Mouse (Mus musculus) frontal cortex, postnatal 25 days (tissue): ENCODE results near the gene C2cd2.

Experiments
- DNase-seq, 2 experiments: peaks; one replicate each; pipeline ENCODE4 v3.0.0; 2022; ENCODE audit warnings: low spot score in 2 of 2

The C2cd2 gene

DNA sequence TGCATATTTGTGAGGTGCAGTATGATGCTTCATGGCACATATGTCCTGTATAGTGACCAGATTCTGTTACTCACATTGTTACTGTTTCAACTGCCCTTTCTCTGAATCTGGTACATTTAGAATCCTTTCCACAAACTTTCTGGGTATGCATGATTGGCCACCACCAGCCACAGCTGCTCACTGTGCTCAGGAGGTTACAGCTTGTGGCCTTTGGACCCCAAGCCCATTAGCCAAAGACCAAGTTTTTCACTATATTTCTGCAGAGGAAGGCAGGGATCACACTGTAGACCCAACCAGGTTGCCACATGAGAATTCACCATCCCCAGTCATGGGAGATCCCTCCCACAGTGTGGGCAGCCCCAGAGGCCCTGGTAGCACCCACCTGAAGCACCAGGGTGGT lies 79.5 kb downstream of the C2cd2 start:
- DNase-seq: no peak

DNA sequence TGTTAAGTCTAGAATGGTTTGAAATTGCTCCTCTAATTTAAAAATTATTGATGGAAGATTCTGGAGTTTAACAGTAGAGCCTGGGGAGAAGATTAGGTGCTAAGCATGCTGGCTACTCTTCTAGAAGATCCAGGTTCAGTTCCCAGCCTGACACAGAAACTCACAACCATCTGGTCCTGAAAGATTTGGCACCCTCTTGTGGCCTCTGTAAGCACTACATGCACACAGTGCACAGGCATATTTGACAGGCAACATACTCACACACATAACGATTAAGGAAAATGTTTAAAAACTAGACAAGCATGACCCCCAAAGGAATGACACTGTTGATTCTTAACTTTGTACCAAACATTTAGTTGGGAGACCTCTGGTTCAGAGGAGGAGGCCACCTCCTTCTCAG lies 83.3 kb downstream of the C2cd2 start:
- peak in 1 of 2 experiments; percentile 25 for DNase-seq

DNA sequence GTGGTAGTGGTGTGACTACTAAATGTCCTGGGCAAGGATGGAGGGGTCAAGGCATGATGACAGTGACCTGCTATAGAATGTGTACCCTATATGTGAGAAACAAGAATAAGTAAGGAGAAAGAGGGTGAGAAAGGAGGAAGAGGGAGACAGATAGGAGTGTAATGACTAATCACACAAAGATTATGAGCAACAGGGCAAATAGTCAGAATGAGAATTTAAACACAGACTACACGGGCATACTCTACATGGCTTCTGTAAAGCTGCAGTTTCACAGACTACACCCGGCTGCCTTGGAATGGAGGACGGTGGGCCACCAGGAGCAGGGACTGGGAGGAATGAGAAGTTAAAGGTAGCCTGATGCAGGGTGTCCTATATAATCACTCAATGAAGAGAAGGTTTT lies 84.9 kb downstream of the C2cd2 start:
- no peak for DNase-seq

DNA sequence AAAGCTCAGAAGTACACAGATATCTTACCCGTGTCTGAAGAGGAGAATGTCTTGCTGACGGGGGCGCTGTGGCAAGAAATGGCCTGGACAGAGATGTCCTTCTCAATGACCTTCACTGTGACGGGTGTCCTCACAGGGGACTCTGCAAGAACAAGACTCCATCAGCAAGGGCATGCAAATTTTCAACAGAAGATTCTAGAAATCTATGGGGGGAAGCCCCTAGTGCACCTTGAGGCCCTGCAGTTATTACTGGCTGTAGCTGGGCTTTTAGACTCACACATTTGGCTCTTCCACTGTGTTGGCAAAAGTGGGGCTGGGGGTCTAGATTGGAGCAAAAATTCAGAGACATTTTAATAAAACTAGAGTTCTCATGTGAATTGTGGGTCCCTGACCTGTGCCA lies 87.3 kb downstream of the C2cd2 start:
- DNase-seq: no peak

DNA sequence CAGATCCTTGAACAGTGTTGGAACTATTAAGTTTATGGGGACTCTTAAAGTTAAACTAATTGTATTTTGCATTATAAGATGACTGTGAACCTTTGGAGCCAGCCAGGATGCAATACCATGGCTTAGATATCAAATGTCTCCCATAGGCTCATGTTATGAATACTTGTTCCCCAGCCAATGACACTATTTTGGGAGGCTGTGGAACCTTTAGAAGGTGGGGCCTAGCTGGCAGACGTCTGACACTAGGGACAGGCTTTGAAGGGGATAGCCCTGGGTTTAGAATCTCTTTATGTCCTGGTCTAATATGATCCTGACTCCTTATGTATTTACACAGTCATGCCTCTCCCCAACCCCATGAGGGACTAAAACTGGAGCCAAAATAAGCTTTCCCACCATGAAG lies 88.0 kb downstream of the C2cd2 start:
- DNase-seq: no peak

DNA sequence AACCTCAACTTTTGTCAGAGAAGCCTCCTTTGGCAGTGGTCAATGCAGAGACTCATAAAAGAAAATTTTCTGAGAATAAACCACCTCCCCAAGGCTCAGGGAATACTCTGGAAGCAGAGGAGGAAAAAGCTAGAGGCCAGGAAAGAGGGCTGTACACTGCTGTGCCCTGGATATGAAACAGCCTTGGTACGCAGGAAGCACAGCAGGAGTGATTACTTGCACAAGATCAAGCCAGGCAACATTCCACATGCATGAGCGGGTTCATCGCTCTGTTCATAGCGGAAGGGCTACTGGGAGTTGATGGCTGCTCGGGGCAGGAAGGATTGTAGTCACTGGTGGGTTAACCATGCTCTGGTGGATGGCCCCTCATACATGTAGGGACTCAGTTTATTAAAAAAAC lies 89.7 kb downstream of the C2cd2 start:
- DNase-seq: no peak

DNA sequence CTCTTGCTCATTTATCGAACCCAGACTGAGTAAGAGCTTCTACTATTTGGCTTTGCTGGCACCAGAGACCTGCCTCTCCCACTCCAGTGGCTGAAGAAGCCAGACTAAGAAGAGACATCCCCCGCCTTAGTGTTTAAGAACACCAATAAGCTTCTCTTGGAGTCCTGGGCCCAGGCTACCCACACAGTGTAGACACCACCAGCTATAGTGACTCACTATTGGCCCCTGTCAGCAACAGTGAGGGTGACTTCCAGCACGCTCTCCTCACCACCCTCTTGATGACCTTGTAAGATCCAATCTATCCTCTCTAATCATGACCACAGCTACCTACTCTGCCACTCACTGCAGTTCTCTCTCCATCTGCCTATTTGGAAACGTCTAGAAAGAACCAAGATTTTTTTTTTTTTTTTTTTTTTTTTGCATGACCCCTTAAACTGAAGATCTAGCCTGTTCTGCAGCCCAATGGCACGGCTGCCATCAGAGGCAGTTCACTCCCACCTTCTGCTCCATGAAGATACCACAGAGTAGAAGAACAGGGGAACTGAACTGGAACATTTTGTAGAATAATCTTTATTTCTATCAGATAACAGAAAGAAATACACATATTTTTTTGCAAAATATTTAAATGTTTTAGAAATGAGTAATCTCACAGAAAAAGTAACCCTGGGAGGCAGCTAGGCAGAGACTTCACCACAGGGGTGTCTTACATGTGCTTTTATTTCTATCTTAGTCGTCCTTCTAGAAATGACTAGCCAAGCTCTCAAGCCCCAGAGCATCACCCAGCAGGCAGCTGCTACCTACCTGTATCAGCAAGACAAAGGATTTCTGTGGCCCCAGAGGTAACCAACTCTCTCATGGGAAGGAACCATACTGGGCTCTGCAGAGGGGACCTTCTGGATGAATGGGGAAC lies 93.0 kb downstream of the C2cd2 start:
- DNase-seq: no peak

DNA sequence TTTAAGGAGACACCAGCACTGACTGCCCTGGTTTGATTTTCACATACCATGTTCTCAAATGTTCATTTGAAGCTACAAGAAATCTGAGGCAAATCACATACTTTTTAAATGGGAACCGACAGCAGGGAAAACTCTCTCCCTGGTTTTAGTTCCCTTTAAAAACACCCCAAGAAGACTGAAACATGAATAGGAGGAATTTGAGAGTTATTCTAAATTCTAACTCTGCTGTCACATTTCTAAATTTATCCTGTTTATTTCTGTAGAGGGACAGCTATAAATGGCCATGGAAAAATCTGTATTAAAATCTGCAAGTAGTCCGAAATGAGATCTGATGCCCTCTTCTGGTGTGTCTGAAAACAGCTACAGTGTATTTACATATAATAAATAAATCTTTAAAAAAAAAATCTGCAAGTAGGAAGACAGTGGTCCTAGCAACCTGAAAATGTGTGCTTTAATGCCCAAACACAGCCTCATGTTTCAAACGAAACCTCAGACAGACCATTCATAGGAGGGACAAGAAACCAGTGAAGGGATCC lies 98.4 kb downstream of the C2cd2 start:
- no peak for DNase-seq

DNA sequence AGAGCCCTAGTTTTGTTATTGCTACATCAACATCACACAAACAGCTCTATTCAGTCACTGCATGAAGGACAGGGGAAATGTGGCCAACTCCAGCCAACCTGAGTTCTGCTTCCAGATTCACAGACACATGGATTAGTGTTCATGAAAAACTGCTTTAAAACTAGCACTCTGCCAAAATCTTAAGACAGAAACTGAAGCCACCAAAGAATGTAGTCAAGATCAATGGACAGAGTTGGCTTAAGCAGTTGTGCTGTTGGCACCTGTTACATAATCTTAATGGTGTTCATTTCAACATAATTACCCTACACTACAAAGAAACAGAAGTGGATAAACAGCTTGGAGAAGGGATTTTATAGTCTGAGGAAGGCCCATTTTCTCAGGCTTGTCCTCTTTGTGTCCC lies 106.3 kb downstream of the C2cd2 start:
- DNase-seq: no peak

DNA sequence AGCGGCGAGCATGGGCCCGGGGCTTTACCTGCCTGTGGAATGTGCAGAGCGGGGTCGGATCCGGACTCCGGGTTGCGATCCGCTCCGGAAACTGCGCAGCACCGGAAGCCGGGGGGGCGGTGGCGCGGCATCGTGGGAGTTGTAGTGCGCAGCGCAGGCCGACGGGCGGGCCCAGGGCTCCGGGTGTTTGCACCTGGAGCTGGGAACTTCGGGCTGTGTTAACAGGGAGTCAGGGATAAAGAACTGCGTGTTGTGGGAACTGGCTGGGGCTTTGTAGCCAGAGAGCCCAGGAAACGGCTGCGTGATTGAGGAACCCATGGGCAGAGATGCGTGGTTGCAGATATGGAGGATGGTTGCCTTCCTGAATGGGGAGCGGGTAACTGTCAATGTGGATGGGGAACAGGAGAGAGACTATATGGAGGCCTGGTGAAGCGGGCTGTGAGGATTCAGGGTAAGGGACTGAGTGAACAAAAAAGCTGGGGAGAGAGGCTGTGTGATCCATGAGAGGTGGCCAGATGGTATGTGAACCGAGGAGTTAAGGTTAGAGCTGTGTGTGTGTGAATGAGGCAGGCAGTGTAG lies 110.6 kb downstream of the C2cd2 start, which contains the start of gene Prdm15:
Gene Prdm15, minus strand, starts transcription at position 110 of the 579 bp plus-strand sequence.
- DNase-seq: peak; percentile 81 to 88

DNA sequence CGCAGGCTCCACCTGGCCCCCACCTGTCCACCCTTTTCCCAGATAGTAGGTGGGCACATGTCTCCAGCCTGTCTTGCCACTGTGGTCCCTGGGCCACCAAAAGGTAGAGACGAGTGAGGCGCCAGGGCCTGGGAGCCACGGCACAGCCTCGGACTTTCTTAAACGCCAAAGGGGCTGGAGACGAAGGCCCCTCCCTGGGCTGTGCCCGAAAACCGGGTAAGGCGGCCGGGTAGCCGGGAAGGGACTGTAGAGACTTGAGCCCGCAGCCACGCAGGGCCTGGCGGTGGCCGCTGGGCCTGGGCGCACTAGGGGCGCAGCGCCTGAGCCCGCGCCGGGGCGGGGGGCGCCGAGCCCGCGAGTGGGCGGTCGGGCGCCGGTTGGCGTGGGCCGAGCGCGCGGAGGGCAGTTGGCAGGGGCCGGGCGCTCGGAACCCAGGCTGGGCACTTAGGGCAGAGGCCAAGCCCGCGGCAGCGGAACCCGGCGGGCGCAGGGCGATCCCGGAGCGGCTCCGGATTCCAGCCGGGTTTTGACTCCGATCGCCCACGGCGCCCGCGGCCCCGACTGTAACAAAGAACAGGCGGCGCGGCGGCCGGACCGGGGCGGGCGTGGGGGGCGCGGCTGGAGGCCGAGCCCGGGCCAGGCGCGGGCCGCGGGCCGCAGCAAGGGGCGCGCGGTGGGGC lies 111.2 kb downstream of the C2cd2 start:
- DNase-seq: peak; percentile 74 to 77

DNA sequence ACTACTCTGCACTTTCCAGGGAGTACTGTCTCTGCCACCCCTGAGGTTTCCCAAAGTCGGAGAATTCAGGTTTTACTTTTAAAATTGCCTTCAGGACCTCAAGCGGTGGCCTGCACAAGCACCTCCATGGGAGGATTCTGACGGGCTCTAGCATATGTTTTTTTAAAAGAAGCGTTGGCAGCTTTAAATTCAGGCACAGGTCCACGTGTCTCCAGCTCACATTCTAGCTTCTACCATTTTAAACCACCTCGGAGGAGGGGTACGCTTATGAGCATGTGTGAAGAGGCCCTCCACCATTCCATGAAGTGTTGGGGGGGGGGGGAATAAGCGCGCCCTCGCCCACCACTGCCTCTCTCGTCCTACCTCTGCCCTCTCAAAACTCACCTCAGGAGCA lies 111.7 kb downstream of the C2cd2 start:
- peak in 1 of 2 experiments; percentile 30 for DNase-seq

DNA sequence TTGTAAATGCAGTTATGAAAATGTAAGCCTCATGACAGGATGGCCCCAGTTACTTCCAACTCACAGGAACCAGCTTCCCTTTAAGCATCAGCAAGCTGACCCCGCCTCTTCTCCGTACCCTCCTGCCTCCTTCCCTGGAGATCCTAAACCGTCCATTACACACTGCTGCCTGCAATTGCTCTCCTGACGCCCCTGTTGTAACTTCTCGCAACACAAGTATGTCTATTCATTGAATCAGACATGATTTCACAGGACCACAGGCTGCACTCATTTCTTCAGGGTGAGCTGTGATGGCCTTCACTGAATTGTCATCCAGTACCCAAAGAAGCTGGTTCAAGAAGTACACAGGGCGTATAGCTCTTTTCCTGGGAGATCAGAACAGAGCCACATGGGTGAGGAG lies 113.6 kb downstream of the C2cd2 start:
- DNase-seq: no peak

DNA sequence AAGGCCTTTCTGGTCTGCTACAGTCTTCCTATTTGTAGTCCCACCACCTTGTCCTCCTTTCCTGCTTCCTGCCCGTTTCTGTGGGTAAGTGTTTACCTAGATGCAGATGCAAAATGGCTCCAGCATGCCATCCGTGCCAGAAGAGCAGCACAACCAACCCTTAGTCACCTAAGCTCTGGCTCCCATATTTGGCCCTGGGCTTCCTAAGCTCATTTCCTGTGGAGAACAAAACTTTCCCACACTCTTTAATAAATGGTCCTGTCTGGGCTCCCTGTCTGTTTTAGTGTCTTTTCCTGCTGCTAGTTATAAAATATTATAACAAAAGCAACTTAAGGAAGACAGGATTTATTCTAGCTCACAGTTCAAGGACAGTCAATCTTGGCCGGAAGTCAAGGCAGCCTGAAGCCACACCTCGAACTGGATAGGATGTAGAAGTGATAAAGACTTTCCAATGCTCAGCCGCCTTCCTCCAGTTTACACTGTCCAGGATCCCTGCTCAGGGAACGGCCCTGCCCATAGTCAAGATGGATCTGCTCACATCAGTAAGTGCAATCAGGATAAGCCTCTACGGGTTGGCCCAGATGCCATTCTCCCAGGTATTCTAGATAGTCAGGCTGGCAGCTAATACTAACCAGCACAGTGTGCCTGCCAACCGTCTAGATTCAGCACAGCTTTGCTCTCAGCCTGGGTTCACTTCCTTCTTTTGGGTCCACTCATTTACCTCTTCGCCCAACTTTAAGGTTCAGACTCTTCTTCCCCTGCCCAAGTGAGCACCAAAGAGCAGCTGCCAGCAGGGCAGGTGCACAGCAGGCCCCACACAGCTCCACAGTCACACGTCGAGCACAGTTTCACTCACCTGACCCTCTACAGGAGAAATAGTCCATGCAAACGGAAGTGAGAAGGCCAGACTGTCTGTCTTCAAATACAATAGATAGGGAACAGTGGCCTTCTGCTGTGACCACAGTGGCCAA lies 117.1 kb downstream of the C2cd2 start:
- DNase-seq: no peak

DNA sequence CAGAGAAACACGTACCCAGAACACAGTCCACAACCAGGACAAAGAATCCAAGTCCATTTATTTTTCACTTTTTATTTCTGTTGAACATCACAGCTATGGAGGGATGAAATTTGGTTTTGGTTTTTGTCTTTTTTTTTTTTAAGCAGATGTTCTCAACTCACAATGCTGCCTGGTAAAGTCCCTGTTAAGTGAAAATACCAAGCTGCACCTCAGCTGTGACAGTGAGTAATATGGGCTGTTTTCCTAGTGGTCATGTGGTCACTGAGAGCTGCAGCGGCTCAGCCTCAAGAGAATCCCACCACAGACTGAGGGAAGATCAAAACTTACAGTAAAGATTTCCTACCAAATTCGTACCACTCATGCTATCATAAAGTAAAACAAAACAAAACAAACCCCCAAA lies 130.2 kb downstream of the C2cd2 start:
- DNase-seq: no peak

DNA sequence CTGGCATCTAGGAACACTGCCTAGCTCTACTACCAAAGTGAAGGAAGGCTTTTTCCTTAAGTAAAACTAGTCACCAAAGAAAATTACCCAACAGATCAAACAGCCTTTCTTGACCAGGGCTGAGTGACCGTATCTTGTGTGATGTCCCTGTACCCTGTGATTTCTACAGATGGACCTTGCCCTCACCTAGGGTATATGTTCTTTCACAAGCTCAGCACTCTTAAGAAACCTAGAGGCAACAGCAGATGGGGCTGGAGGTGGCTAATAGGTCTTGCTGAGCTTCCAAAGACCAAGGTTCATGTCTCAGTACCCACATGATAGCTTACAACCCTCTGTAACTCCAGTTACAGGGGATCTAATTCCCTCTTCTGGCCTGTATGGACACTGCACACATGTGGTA lies 134.2 kb downstream of the C2cd2 start:
- DNase-seq: no peak

DNA sequence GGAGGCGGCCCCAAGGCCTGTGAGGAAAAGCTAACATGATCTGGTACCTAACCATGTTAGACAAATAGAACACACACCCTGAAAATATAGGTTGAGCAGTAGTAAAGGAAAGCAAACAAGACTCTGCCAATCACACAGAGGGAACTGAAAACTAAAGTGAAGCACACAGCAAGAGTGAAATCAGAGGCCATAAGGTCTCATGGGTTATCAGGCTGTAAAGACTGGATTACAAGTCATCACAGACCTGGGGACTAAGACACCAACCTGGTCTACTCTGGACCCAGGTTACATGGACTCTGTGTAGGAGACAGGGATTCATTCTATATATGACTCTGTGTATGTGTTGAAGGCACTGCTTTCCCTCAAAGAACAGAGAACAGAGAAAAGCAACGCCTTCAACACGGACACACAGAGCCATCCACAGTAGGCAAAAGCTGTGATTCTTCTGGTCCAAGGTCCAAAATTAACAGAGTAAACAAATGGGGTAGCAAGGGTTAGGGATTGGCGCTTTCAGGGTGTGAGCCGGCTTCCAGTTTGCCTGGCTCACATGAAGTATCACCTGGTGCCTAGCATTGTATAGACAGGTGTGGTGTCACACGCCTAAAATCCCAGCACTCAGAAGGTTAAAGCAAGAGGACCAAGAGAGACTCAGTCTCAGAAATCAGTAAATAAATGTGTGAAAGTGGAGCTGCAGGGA lies 138.9 kb downstream of the C2cd2 start:
- no peak for DNase-seq

DNA sequence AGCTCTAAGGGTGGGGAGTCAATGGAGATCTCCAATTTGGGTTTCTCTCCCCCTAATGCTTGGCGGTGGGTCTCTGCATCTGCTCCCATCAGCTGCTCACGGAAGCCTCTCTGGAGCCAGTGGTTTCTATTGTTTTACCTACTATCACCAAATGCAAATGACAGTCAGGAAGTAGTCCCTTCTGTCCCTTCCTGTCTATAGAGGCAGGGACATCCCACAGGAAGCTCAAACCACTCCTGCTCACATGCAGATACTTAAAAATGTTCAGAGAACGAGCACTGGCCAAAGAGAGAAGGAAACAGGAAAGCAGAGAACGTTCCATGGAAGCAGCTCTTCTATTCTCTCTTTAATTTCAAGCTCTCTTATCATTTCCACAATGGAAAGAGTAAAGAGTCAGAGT lies 142.9 kb downstream of the C2cd2 start:
- no peak for DNase-seq

DNA sequence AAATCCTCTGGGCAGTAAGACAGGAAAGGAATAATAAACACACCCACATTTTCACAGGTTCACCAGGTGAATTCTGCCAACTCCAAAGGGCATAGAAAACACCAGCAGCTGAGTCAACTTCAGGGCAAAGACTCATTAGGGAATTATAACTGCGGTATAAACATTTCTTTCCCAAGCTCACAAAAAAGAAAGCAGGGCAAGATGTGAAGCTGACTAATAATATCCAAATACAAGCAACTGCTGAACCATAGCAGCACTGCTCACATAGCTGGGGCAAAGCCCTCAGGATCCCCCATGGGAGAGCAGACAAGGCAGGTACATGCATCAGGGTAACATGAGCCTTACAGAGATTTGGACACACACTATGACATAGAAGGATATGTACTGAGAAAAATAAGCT lies 145.0 kb downstream of the C2cd2 start:
- no peak for DNase-seq

DNA sequence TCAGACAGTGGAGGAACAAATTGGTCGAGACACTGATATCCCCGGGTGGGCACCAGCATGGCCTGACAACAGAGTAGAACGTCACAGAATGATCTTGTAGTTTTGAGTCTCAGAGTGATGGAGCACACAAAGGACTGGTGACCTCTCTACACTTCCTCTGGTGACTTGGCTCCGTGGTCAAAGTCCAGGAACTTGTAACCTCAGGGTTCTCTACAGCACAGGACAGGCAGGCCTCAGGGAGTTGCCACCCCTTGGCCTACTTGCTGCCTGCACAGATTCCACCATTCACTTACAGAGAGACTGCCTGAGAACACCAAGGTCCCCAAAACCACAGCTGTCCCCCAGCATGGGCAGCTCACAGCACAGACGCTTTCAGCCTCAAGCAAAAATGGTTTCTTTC lies 147.1 kb downstream of the C2cd2 start:
- no peak for DNase-seq

DNA sequence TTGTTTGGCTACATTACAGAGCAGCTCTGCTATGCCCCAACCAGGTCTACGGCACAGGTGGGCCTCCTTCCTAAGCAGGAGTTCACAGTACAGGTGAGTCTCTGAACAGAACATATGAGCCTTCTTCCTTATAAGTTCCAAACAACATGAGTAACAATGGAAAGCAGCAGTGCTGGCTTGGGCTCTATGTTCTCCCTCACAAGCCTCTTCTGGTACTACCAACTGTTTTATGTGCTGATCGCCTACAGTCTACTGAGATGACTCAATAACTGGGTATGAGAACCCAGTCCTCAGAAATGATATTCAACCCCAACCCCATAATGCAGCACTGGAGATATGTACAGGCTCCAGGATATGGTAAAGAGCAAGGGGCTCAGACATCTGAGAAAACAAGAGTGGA lies 148.3 kb downstream of the C2cd2 start:
- DNase-seq: no peak
